Mouse (Mus musculus): ENCODE measurements around the gene Fgg. TPM values are rescaled to one million over a fixed set of nuclear protein-coding genes. Genes with fewer than 3 reads are reported as not detected.

The Fgg gene
- polyA plus RNA-seq, 1 experiment from 2014 or later: not detected

- no peak overlapping the region for H3K9ac ChIP-seq
- DNase-seq (ENCODE audit: low spot score) (no peak), ATAC-seq (ENCODE audit: low FRiP score) (no peak)
- WGBS: 36% methylated on average over 13 of the region's 13 CpGs
- H3K4me2 ChIP-seq (replicated peaks): peak overlapping the region; percentile 39
- peak overlapping the region; percentile 76 for H3K4me3 ChIP-seq (replicated peaks; ENCODE audit: low read length)
- peaks cover 24% of the 10 kb centered on the region for H3K36me3 ChIP-seq (replicated peaks; ENCODE audit: control insufficient read depth, insufficient read depth)
- no peaks in the 10 kb centered on the region for H3K27me3 ChIP-seq (ENCODE audit: control insufficient read depth, insufficient read depth, low read length)
- H3K4me1 ChIP-seq (replicated peaks; ENCODE audit: control insufficient read depth, insufficient read depth, low read length): peaks cover 6% of the 10 kb centered on the region
- no peaks in the 10 kb centered on the region for H3K9me3 ChIP-seq (ENCODE audit: control insufficient read depth, low read length)
- H3K27ac ChIP-seq: no peak overlapping the region
Observed at GRCm38 (mm10) chr3:83054759-83055158, 47.2 kb downstream of the Fgg start.

- ATAC-seq (ENCODE audit: low FRiP score): peak; percentile 99
- Histone ChIP-seq H3K27ac (peak within 1 kb of the TSS; percentile 79), H3K4me3 (replicated peaks; ENCODE audit: low read length) (peak within 1 kb of the TSS; percentile 76), H3K36me3 (replicated peaks; ENCODE audit: control insufficient read depth, insufficient read depth) (peaks cover 31% of the 10 kb centered on the region), H3K9me3 (ENCODE audit: control insufficient read depth, low read length) (no peaks in the 10 kb centered on the region), H3K4me2 (replicated peaks) (peak within 1 kb of the TSS; percentile 89), H3K27me3 (ENCODE audit: control insufficient read depth, insufficient read depth, low read length) (no peaks in the 10 kb centered on the region), H3K9ac (peak within 1 kb of the TSS; percentile 79), H3K4me1 (replicated peaks; ENCODE audit: control insufficient read depth, insufficient read depth, low read length) (peaks cover 6% of the 10 kb centered on the region)
- under 1% methylated on average over 56 of the region's 61 CpGs for WGBS
- peak; percentile 99 for DNase-seq (ENCODE audit: low spot score)
Observed at GRCm38 (mm10) chr3:83055281-83056038, 47.9 kb downstream of the Fgg start, which contains the start of gene Plrg1. TSS of gene Plrg1 (plus strand) at chr3:83055522.

- whole genome bisulfite sequencing: 93% methylated on average over 2 of the region's 2 CpGs
- H3K36me3 ChIP-seq (replicated peaks; ENCODE audit: control insufficient read depth, insufficient read depth): peaks cover 47% of the 10 kb centered on the region
- H3K4me3 ChIP-seq (replicated peaks; ENCODE audit: low read length): no peak overlapping the region
- peaks cover 6% of the 10 kb centered on the region for H3K4me1 ChIP-seq (replicated peaks; ENCODE audit: control insufficient read depth, insufficient read depth, low read length)
- H3K27me3 ChIP-seq (ENCODE audit: control insufficient read depth, insufficient read depth, low read length): no peaks in the 10 kb centered on the region
- no peaks in the 10 kb centered on the region for H3K9me3 ChIP-seq (ENCODE audit: control insufficient read depth, low read length)
- no peak overlapping the region for H3K9ac ChIP-seq
- DNase-seq (ENCODE audit: low spot score) (no peak), ATAC-seq (ENCODE audit: low FRiP score) (no peak)
- H3K27ac ChIP-seq: no peak overlapping the region
- H3K4me2 ChIP-seq (replicated peaks): no peak overlapping the region
Observed at GRCm38 (mm10) chr3:83057046-83057445, 49.5 kb downstream of the Fgg start.

Other genes starting within 250 kb of the Fgg start
- gene Rbm46, start 131.2 kb upstream of the Fgg start, polyA plus RNA-seq (2014; fragmentation: Nextera tagmentation; extraction: Ambion mirVana): 1.6 and 2.3 TPM in 2 replicates
- 0.17 and 0.30 TPM in 2 replicates for gene Lrat, start 103.8 kb upstream of the Fgg start, polyA plus RNA-seq (2014; fragmentation: Nextera tagmentation; extraction: Ambion mirVana)
- gene Fga, start 18.4 kb downstream of the Fgg start, polyA plus RNA-seq (2014; fragmentation: Nextera tagmentation; extraction: Ambion mirVana): not detected in 2 replicates
- not detected in 2 replicates for gene Fgb, start 42.1 kb downstream of the Fgg start, polyA plus RNA-seq (2014; fragmentation: Nextera tagmentation; extraction: Ambion mirVana)
- 99.6 and 108 TPM in 2 replicates for gene Plrg1, start 47.8 kb downstream of the Fgg start, polyA plus RNA-seq (2014; fragmentation: Nextera tagmentation; extraction: Ambion mirVana)
- 2.1 and 2.3 TPM in 2 replicates for gene Dchs2, start 120.2 kb downstream of the Fgg start, polyA plus RNA-seq (2014; fragmentation: Nextera tagmentation; extraction: Ambion mirVana)

All from hindbrain, embryonic 14.5 days (tissue).